Mouse (Mus musculus) midbrain, embryonic 10.5 days (tissue): ENCODE measurements at regions not wholly inside any gene's neighbourhood (a gene's known extent, or its start where the extent isn't known, plus 50 kb on each side); places are given as distances from the start of the nearest gene placed in this dataset.

Experiments used
- DNase-seq: peaks from one replicate; pipeline ENCODE4 v3.0.0-alpha.2; 2017; ENCODE audit warnings: low spot score
- H3K27ac ChIP-seq: fragments of 300-500 bp; sonication (generic); replicated peaks from 2 replicates; pipeline ENCODE4 v1.5.1; 2016; ENCODE audit warnings: mild to moderate bottlenecking
- H3K27me3 ChIP-seq: fragments of 300-500 bp; sonication (generic); 2 replicates; pipeline ENCODE4 v1.6.1; 2016; ENCODE audit warnings: low read depth, mild to moderate bottlenecking; ENCODE audit not compliant: poor library complexity, severe bottlenecking
- H3K36me3 ChIP-seq: fragments of 300-500 bp; sonication (generic); 2 replicates; pipeline ENCODE4 v1.6.1; 2016; ENCODE audit warnings: mild to moderate bottlenecking, moderate library complexity
- H3K4me1 ChIP-seq: fragments of 300-500 bp; sonication (generic); 2 replicates; pipeline ENCODE4 v1.6.1; 2016
- H3K4me3 ChIP-seq: fragments of 300-500 bp; sonication (generic); 2 replicates; pipeline ENCODE4 v1.5.1; 2016; ENCODE audit warnings: mild to moderate bottlenecking, moderate library complexity
- H3K9me3 ChIP-seq: fragments of 300-500 bp; sonication (generic); replicated peaks from 2 replicates; pipeline ENCODE4 v1.6.1; 2016; ENCODE audit warnings: mild to moderate bottlenecking
- WGBS: fragments of 180-500 bp; shearing (Covaris S2); methylation state at CpG from one replicate; pipeline ENCODE4 v1.1.7; 2016; 5-methylcytosine and 5-hydroxymethylcytosine counted together

DNA sequence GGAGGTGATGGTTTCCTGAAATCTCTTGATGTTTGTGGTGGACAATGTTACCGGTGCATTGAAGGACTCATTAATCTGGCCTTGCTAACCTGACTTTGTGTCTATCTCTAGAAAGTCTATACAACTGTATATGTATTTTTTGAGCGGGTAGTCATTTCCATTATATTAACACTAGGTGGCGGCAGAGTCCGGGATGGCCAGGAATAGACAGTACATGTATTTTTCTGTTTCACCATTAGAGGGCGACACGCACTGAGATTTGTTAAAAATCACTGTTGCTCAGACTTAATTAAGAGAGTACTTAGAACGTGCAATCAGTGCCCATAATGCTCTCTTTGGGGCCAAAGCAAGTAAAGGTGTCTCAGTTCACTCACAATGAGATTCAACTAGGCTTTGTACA lies 146.1 kb upstream of the Il1rapl2 start:
- DNase-seq, result peak; percentile 11
- Histone ChIP-seq H3K27ac (no peak overlapping the region), H3K9me3 (no peaks in the 10 kb centered on the region), H3K36me3 (no peaks in the 10 kb centered on the region), H3K4me3 (no peak overlapping the region), H3K4me1 (no peaks in the 10 kb centered on the region), H3K27me3 (no peaks in the 10 kb centered on the region)
- 61% methylated on average over 7 of the region's 7 CpGs for WGBS
